Mouse (Mus musculus): ENCODE measurements around the gene Mapkap1. TPM values are rescaled to one million over a fixed set of nuclear protein-coding genes. Genes with fewer than 3 reads are reported as not detected.

Gene Mapkap1
- polyA plus RNA-seq, 1 experiment from 2014 or later, result 74.7 TPM

GRCm38 (mm10) chr2:34408341-34408740 lies 1.8 kb downstream of the Mapkap1 start:
- Histone ChIP-seq H3K36me3 (ENCODE audit: control insufficient read depth, insufficient read depth, low read length) (no peaks in the 10 kb centered on the region), H3K4me3 (ENCODE audit: control insufficient read depth in 1 of 2, insufficient read depth in 1 of 2, low read depth in 1 of 2, low read length in 2 of 2) (no peak overlapping the region), H3K4me2 (ENCODE audit: low read length) (no peak overlapping the region), H3K27ac (replicated peaks in 1 of 2; ENCODE audit: control insufficient read depth in 1 of 2, insufficient read depth in 1 of 2, low read depth in 2 of 2, low read length in 2 of 2) (no peak overlapping the region), H3K4me1 (ENCODE audit: control insufficient read depth in 2 of 2, insufficient read depth in 2 of 2, low read length in 2 of 2) (peaks cover 2 to 12% of the 10 kb centered on the region in 2 experiments; a peak in 1 of 4 replicates), H3K9ac (ENCODE audit: low read length) (no peak overlapping the region), H3K27me3 (ENCODE audit: control insufficient read depth, insufficient read depth, low read length) (no peaks in the 10 kb centered on the region), H3K9me3 (ENCODE audit: control insufficient read depth, low read length) (no peaks in the 10 kb centered on the region)
- WGBS, result 92% methylated on average over 10 of the region's 10 CpGs
- no peak for ATAC-seq (ENCODE audit: insufficient number of reproducible peaks, insufficient read depth, low FRiP score, low read depth)

GRCm38 (mm10) chr2:34409741-34410340 lies 3.3 kb downstream of the Mapkap1 start:
- no peaks in the 10 kb centered on the region for H3K9me3 ChIP-seq (ENCODE audit: control insufficient read depth, low read length)
- no peaks in the 10 kb centered on the region for H3K27me3 ChIP-seq (ENCODE audit: control insufficient read depth, insufficient read depth, low read length)
- peaks cover 2 to 12% of the 10 kb centered on the region in 2 experiments; a peak in 1 of 4 replicates for H3K4me1 ChIP-seq (ENCODE audit: control insufficient read depth in 2 of 2, insufficient read depth in 2 of 2, low read length in 2 of 2)
- no peak overlapping the region for H3K9ac ChIP-seq (ENCODE audit: low read length)
- no peak overlapping the region for H3K4me2 ChIP-seq (ENCODE audit: low read length)
- 61% methylated on average over 5 of the region's 5 CpGs for WGBS
- H3K36me3 ChIP-seq (ENCODE audit: control insufficient read depth, insufficient read depth, low read length), result no peaks in the 10 kb centered on the region
- H3K4me3 ChIP-seq (ENCODE audit: control insufficient read depth in 1 of 2, insufficient read depth in 1 of 2, low read depth in 1 of 2, low read length in 2 of 2), result no peak overlapping the region
- no peak overlapping the region for H3K27ac ChIP-seq (replicated peaks in 1 of 2; ENCODE audit: control insufficient read depth in 1 of 2, insufficient read depth in 1 of 2, low read depth in 2 of 2, low read length in 2 of 2)
- no peak for ATAC-seq (ENCODE audit: insufficient number of reproducible peaks, insufficient read depth, low FRiP score, low read depth)

- 31% methylated on average over 1 of the region's 1 CpGs for WGBS
- Histone ChIP-seq H3K36me3 (ENCODE audit: control insufficient read depth, insufficient read depth, low read length) (peaks cover 3% of the 10 kb centered on the region; the same call in 1 of the 2 replicates), H3K27me3 (ENCODE audit: control insufficient read depth, insufficient read depth, low read length) (no peaks in the 10 kb centered on the region), H3K27ac (replicated peaks in 1 of 2; ENCODE audit: control insufficient read depth in 1 of 2, insufficient read depth in 1 of 2, low read depth in 2 of 2, low read length in 2 of 2) (no peak overlapping the region), H3K4me2 (ENCODE audit: low read length) (no peak overlapping the region), H3K4me3 (ENCODE audit: control insufficient read depth in 1 of 2, insufficient read depth in 1 of 2, low read depth in 1 of 2, low read length in 2 of 2) (no peak overlapping the region), H3K9me3 (ENCODE audit: control insufficient read depth, low read length) (no peaks in the 10 kb centered on the region), H3K9ac (ENCODE audit: low read length) (no peak overlapping the region), H3K4me1 (ENCODE audit: control insufficient read depth in 2 of 2, insufficient read depth in 2 of 2, low read length in 2 of 2) (peaks cover 0 to 4% of the 10 kb centered on the region in 2 experiments; a peak in 1 of 4 replicates)
- ATAC-seq (ENCODE audit: insufficient number of reproducible peaks, insufficient read depth, low FRiP score, low read depth), result no peak
Measured at GRCm38 (mm10) chr2:34420256-34420655, 13.7 kb downstream of the Mapkap1 start.

GRCm38 (mm10) chr2:34424186-34424585 lies 17.6 kb downstream of the Mapkap1 start:
- no peaks in the 10 kb centered on the region for H3K27me3 ChIP-seq (ENCODE audit: control insufficient read depth, insufficient read depth, low read length)
- no peaks in the 10 kb centered on the region for H3K4me1 ChIP-seq (ENCODE audit: control insufficient read depth in 2 of 2, insufficient read depth in 2 of 2, low read length in 2 of 2)
- H3K9ac ChIP-seq (ENCODE audit: low read length), result no peak overlapping the region
- H3K36me3 ChIP-seq (ENCODE audit: control insufficient read depth, insufficient read depth, low read length), result peaks cover 3% of the 10 kb centered on the region; the same call in 1 of the 2 replicates
- H3K4me3 ChIP-seq (ENCODE audit: control insufficient read depth in 1 of 2, insufficient read depth in 1 of 2, low read depth in 1 of 2, low read length in 2 of 2), result no peak overlapping the region
- WGBS, result 91% methylated on average over 3 of the region's 3 CpGs
- no peak overlapping the region for H3K4me2 ChIP-seq (ENCODE audit: low read length)
- ATAC-seq (ENCODE audit: insufficient number of reproducible peaks, insufficient read depth, low FRiP score, low read depth), result no peak
- H3K9me3 ChIP-seq (ENCODE audit: control insufficient read depth, low read length), result no peaks in the 10 kb centered on the region
- no peak overlapping the region for H3K27ac ChIP-seq (replicated peaks in 1 of 2; ENCODE audit: control insufficient read depth in 1 of 2, insufficient read depth in 1 of 2, low read depth in 2 of 2, low read length in 2 of 2)

- Histone ChIP-seq H3K4me1 (ENCODE audit: control insufficient read depth in 2 of 2, insufficient read depth in 2 of 2, low read length in 2 of 2) (no peaks in the 10 kb centered on the region), H3K9me3 (ENCODE audit: control insufficient read depth, low read length) (no peaks in the 10 kb centered on the region), H3K4me3 (ENCODE audit: control insufficient read depth in 1 of 2, insufficient read depth in 1 of 2, low read depth in 1 of 2, low read length in 2 of 2) (no peak overlapping the region), H3K36me3 (ENCODE audit: control insufficient read depth, insufficient read depth, low read length) (peaks cover 3% of the 10 kb centered on the region; the same call in 1 of the 2 replicates), H3K27me3 (ENCODE audit: control insufficient read depth, insufficient read depth, low read length) (no peaks in the 10 kb centered on the region), H3K9ac (ENCODE audit: low read length) (no peak overlapping the region), H3K4me2 (ENCODE audit: low read length) (no peak overlapping the region), H3K27ac (replicated peaks in 1 of 2; ENCODE audit: control insufficient read depth in 1 of 2, insufficient read depth in 1 of 2, low read depth in 2 of 2, low read length in 2 of 2) (no peak overlapping the region)
- ATAC-seq (ENCODE audit: insufficient number of reproducible peaks, insufficient read depth, low FRiP score, low read depth), result no peak
- WGBS, result 81% methylated on average over 4 of the region's 4 CpGs
Measured at GRCm38 (mm10) chr2:34425573-34426223, 19.1 kb downstream of the Mapkap1 start.

- Histone ChIP-seq H3K27me3 (ENCODE audit: control insufficient read depth, insufficient read depth, low read length) (no peaks in the 10 kb centered on the region), H3K27ac (replicated peaks in 1 of 2; ENCODE audit: control insufficient read depth in 1 of 2, insufficient read depth in 1 of 2, low read depth in 2 of 2, low read length in 2 of 2) (no peak overlapping the region), H3K4me3 (ENCODE audit: control insufficient read depth in 1 of 2, insufficient read depth in 1 of 2, low read depth in 1 of 2, low read length in 2 of 2) (no peak overlapping the region), H3K9me3 (ENCODE audit: control insufficient read depth, low read length) (no peaks in the 10 kb centered on the region), H3K9ac (ENCODE audit: low read length) (no peak overlapping the region), H3K36me3 (ENCODE audit: control insufficient read depth, insufficient read depth, low read length) (peaks cover 21% of the 10 kb centered on the region), H3K4me1 (ENCODE audit: control insufficient read depth in 2 of 2, insufficient read depth in 2 of 2, low read length in 2 of 2) (no peaks in the 10 kb centered on the region), H3K4me2 (ENCODE audit: low read length) (no peak overlapping the region)
- WGBS, result 94% methylated on average over 8 of the region's 8 CpGs
- no peak for ATAC-seq (ENCODE audit: insufficient number of reproducible peaks, insufficient read depth, low FRiP score, low read depth)
Measured at GRCm38 (mm10) chr2:34430663-34431062, 24.1 kb downstream of the Mapkap1 start.

- 89% methylated on average over 12 of the region's 12 CpGs for WGBS
- H3K36me3 ChIP-seq (ENCODE audit: control insufficient read depth, insufficient read depth, low read length), result peaks cover 31% of the 10 kb centered on the region
- no peaks in the 10 kb centered on the region for H3K27me3 ChIP-seq (ENCODE audit: control insufficient read depth, insufficient read depth, low read length)
- H3K9me3 ChIP-seq (ENCODE audit: control insufficient read depth, low read length), result no peaks in the 10 kb centered on the region
- H3K9ac ChIP-seq (ENCODE audit: low read length), result no peak overlapping the region
- no peak for ATAC-seq (ENCODE audit: insufficient number of reproducible peaks, insufficient read depth, low FRiP score, low read depth)
- H3K4me1 ChIP-seq (ENCODE audit: control insufficient read depth in 2 of 2, insufficient read depth in 2 of 2, low read length in 2 of 2), result no peaks in the 10 kb centered on the region
- H3K27ac ChIP-seq (replicated peaks in 1 of 2; ENCODE audit: control insufficient read depth in 1 of 2, insufficient read depth in 1 of 2, low read depth in 2 of 2, low read length in 2 of 2), result no peak overlapping the region
- no peak overlapping the region for H3K4me3 ChIP-seq (ENCODE audit: control insufficient read depth in 1 of 2, insufficient read depth in 1 of 2, low read depth in 1 of 2, low read length in 2 of 2)
- H3K4me2 ChIP-seq (ENCODE audit: low read length), result no peak overlapping the region
Measured at GRCm38 (mm10) chr2:34431701-34432372, 25.3 kb downstream of the Mapkap1 start.
